Mouse (Mus musculus): ENCODE results near the gene Napsa.

GRCm38 (mm10) chr7:44546274-44546673 lies 25.9 kb upstream of the Napsa start:
- TF ChIP-seq POLR2A (IDR thresholded peaks at IDR 0.05; ENCODE audit: insufficient read depth, low read depth, low read length), result no peak
- no peak for TF ChIP-seq CTCF (IDR thresholded peaks at IDR 0.05; ENCODE audit: insufficient read depth, low read depth, low read length)
